Mouse (Mus musculus) left cerebral cortex, postnatal 36 days (tissue): ENCODE measurements at regions not wholly inside any gene's neighbourhood (a gene's known extent, or its start where the extent isn't known, plus 50 kb on each side); places are given as distances from the start of the nearest gene placed in this dataset.

ENCODE experiments used
- DNase-seq, 2 experiments: peaks; one replicate each; pipeline ENCODE4 v3.0.0; 2021 to 2022; ENCODE audit warnings: low spot score in 2 of 2, mixed read lengths in 1 of 2
- intact Hi-C: fragments of 180-260 bp; cut with DNase I; formaldehyde crosslinking; loops from one replicate; pipeline ENCODE4 v1.15.1; 2025

GRCm38 (mm10) chr13:51929730-51930129 lies 83.3 kb downstream of the Gadd45g start:
- no peak for DNase-seq
- intact Hi-C loops: loop anchor here (5.0 kb wide), 1 partner anchor 82 kb away; the partner anchor contains the start of gene Gadd45g

- intact Hi-C loops: loop anchor here (5.0 kb wide), 1 partner anchor 83 kb away; the partner anchor contains the start of gene Gadd45g
- peak; percentile 31 to 41 for DNase-seq
These were observed 83.8 kb downstream of the Gadd45g start for GRCm38 (mm10) chr13:51930301-51930747.

- intact Hi-C loops: loop anchor here (5.0 kb wide), 1 partner anchor 84 kb away; the partner anchor contains the start of gene Gadd45g
- DNase-seq: peak; percentile 15 to 29
These were observed 84.5 kb downstream of the Gadd45g start for GRCm38 (mm10) chr13:51930931-51931330.

GRCm38 (mm10) chr13:51935827-51936226 lies 89.3 kb downstream of the Gadd45g start:
- DNase-seq: no peak
- intact Hi-C loops: no loop called here

GRCm38 (mm10) chr13:51936441-51936840 lies 90.0 kb downstream of the Gadd45g start:
- intact Hi-C loops: no loop called here
- DNase-seq: no peak

- intact Hi-C loops: no loop called here
- no peak for DNase-seq
These were observed 91.4 kb downstream of the Gadd45g start for GRCm38 (mm10) chr13:51937898-51938297.

- no peak for DNase-seq
- intact Hi-C loops: no loop called here
These were observed 92.8 kb downstream of the Gadd45g start for GRCm38 (mm10) chr13:51939262-51939661.

- intact Hi-C loops: no loop called here
- no peak for DNase-seq
These were observed 93.2 kb downstream of the Gadd45g start for GRCm38 (mm10) chr13:51939715-51940114.

- intact Hi-C loops: no loop called here
- no peak for DNase-seq
These were observed 99.7 kb downstream of the Gadd45g start for GRCm38 (mm10) chr13:51946171-51946570.

- DNase-seq: no peak
- intact Hi-C loops: no loop called here
These were observed 102.4 kb downstream of the Gadd45g start for GRCm38 (mm10) chr13:51948896-51949295.

- DNase-seq: no peak
- intact Hi-C loops: no loop called here
These were observed 105.1 kb downstream of the Gadd45g start for GRCm38 (mm10) chr13:51951506-51952038.

- intact Hi-C loops: no loop called here
- no peak for DNase-seq
These were observed 106.6 kb downstream of the Gadd45g start for GRCm38 (mm10) chr13:51953084-51953483.

GRCm38 (mm10) chr13:51953569-51953968 lies 107.1 kb downstream of the Gadd45g start:
- intact Hi-C loops: no loop called here
- DNase-seq: no peak

- intact Hi-C loops: no loop called here
- no peak for DNase-seq
These were observed 110.6 kb downstream of the Gadd45g start for GRCm38 (mm10) chr13:51957101-51957500.

- no peak for DNase-seq
- intact Hi-C loops: no loop called here
These were observed 113.1 kb downstream of the Gadd45g start for GRCm38 (mm10) chr13:51959591-51959990.

- intact Hi-C loops: loop anchor here (2.0 kb wide), 1 partner anchor 111 kb away; no protein-coding TSS in a partner anchor
These were observed 113.8 kb downstream of the Gadd45g start for GRCm38 (mm10) chr13:51960262-51960661.

GRCm38 (mm10) chr13:51962191-51962611 lies 115.7 kb downstream of the Gadd45g start:
- intact Hi-C loops: no loop called here
- no peak for DNase-seq

More at GRCm38 (mm10) chr13:51960262-51960661, 113.8 kb downstream of the Gadd45g start:
- peak; percentile 43 to 68 for DNase-seq

GRCm38 (mm10) chr13:51962676-51963075 lies 116.2 kb downstream of the Gadd45g start:
- DNase-seq: no peak
- intact Hi-C loops: no loop called here

- DNase-seq: no peak
- intact Hi-C loops: no loop called here
These were observed 117.5 kb downstream of the Gadd45g start for GRCm38 (mm10) chr13:51963966-51964365.

- intact Hi-C loops: no loop called here
- DNase-seq: no peak
These were observed 117.9 kb downstream of the Gadd45g start for GRCm38 (mm10) chr13:51964416-51964815.

GRCm38 (mm10) chr13:51964921-51965320 lies 118.4 kb downstream of the Gadd45g start:
- no peak for DNase-seq
- intact Hi-C loops: no loop called here

GRCm38 (mm10) chr13:51968103-51968502 lies 121.6 kb downstream of the Gadd45g start:
- no peak for DNase-seq
- intact Hi-C loops: no loop called here
